Mouse (Mus musculus) lung, adult 18-20 months (tissue): ENCODE measurements around the gene Abl2.
"Not testable (repeated sequence)": the region's sequence is repeated elsewhere in the genome, so short reads cannot be mapped to it uniquely, and the experiment has no call there.

ENCODE experiments used
- DNase-seq, 2 experiments: peaks; one replicate each; pipeline ENCODE4 v3.0.0; 2022; ENCODE audit warnings: mixed read lengths in 2 of 2

Abl2 gene

DNA sequence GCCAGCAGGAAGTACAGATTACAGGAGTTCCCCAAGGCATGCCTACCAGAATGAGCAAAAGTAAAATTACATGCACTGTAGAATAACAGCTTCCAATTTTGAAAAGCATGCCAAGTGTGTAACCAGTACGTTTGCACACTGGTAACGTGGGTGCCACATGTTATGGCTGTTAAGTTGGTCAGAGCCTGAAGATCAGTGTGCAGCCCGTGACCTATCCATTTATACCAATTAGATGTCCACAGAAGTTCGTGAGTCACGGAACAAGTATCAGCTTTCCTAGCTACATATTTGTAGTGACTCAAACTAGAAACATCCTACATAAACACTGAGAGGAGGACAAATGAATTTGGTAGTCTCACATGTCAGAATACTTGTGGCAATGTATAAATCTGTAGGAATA lies 80.9 kb downstream of the Abl2 start:
- no peak for DNase-seq

- peak in 1 of 2 experiments; percentile 42 for DNase-seq
Measured at GRCm38 (mm10) chr1:156640577-156640976, 82.0 kb downstream of the Abl2 start.

- no peak for DNase-seq
Measured at GRCm38 (mm10) chr1:156641808-156642207, 83.2 kb downstream of the Abl2 start.

- no peak for DNase-seq
Measured at GRCm38 (mm10) chr1:156642813-156643212, 84.2 kb downstream of the Abl2 start.

GRCm38 (mm10) chr1:156644061-156644460 lies 85.5 kb downstream of the Abl2 start:
- DNase-seq, result no peak

- DNase-seq, result no peak
Measured at GRCm38 (mm10) chr1:156644780-156645523, 86.4 kb downstream of the Abl2 start.

GRCm38 (mm10) chr1:156645971-156646370 lies 87.4 kb downstream of the Abl2 start:
- DNase-seq, result no peak

DNA sequence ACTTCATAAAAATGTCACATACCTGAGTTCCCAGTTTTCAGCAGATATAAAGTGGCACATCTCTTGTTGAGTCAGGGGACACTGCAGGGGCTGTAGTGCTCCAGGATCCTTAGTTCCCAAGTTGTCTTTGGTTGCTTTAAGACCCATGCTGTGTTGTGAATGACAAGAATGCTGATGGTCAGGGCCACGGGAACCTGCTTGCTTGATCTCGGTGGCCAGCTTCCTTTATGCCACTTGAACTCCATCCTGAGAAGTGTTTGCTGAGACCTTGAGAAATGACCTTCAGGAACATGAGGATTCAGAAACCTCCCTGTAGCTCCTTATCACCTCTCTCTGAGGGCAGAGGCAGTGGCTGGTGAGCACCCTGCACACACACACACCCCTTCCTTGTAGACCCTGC lies 90.1 kb downstream of the Abl2 start:
- no peak for DNase-seq

GRCm38 (mm10) chr1:156650631-156651030 lies 92.0 kb downstream of the Abl2 start:
- DNase-seq, result no peak

DNA sequence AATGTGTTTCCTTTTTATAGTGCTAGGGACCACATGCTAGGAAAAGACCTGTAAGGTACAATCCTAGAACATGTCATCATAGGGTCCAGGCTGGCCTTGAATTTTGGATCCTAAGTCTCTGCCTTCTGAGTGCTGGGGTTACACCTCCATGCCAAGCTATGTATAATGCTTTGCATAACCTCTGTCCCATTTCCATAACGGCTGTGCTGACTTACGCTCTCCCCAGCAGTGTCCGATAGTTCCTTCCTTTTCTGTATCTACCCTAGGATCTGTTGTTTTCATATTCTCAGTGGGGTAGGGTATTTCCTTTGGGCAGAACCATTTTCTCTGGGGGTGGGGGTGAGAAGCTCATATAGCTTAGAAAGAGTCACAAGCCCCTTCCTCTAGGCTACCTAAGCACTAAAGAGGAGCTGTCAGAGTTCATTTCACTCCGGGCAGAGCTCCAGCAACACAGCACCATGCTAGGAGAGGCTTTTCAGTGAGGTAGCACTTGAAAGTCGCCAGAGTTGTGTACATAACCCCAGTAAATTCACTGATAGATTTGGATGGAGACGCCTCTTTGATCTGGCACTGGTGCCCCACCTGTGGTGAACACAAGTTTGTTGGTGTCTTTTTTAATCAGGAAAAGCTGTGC lies 93.7 kb downstream of the Abl2 start:
- peak in 1 of 2 experiments; percentile 48 for DNase-seq

GRCm38 (mm10) chr1:156654735-156655530 lies 96.3 kb downstream of the Abl2 start:
- DNase-seq, result peak; percentile 57 to 73

- DNase-seq, result no peak
Measured at GRCm38 (mm10) chr1:156657523-156657922, 98.9 kb downstream of the Abl2 start.

DNA sequence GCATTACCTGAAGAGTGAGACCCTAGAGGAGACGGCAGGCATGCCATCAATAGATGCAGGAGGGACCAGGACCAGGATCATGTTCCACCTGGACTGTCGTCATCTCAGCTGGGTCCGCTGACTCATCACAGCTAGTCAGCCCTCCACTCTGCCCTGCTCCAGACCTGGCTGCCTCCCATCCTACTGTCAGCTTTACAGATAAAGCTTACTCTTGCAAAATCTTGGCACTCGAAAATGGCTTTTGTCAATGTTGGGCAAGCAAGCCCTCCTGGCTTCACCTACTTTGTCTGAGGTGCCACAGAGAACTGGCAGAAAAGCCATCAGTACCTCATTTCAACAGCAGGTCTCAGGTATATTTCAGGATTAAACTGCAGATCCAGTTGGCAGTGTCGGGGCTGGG lies 100.1 kb downstream of the Abl2 start:
- peak in 1 of 2 experiments; percentile 58 for DNase-seq

DNA sequence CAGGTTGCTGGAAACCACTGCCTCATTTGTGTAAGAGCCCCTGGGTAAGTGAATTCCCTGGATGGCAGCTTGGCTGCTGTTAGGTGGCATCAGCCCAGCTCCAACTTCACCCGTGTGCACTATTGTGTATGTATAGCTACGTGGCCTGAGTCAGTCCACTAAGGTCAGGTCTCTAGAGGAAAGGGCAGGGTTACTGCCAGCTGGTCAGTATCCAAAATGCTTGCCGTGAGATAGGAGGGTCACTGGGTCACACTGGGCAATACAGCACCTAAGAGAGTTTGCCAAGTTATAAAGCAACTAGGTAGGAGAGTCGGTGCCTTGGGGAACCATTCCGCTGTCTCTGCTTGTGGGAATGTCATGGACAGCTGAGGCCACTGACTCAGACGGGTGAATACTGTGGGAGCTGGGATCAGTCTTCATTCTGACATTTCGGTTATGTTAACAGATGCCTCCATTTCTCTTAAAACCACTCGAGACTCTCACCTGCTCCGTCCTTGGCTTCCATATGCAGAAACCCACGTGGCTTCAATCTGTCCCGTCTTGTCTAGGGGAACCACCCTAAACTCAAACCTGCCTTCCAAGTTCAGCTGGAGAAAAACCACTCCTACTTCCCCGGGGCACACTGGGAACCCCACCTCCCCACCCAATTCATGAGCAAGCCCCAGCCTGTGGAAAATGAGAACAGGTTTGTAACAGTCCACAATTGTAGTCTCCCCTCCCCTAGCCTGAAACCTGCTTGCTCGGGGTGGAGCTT lies 101.5 kb downstream of the Abl2 start:
- DNase-seq, result peak; percentile 60 to 65

DNA sequence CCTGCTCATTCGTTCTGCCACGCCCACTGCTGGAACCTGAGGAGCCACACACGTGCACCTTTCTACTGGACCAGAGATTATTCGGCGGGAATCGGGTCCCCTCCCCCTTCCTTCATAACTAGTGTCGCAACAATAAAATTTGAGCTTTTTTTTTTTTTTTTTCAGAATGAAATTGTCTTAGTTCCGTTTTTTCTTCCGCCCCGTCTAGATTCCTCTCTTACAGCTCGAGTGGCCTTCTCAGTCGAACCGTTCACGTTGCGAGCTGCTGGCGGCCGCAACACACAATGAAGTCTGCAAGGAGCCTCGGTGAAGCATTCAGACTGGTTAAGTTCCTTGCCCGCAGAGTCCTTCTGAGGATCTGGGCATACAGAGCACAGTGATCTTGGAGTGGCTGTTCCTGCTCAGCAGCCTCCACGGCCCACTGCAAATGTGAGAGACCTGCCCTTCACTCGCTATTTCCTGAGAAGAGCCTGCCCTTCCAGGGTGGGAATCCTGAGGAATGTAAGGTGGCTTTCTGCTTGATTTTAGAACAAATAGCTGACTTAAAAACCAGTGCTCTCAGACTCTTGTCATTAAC lies 102.2 kb downstream of the Abl2 start:
- not testable (repeated sequence) for DNase-seq

GRCm38 (mm10) chr1:156665777-156666176 lies 107.2 kb downstream of the Abl2 start:
- no peak for DNase-seq

DNA sequence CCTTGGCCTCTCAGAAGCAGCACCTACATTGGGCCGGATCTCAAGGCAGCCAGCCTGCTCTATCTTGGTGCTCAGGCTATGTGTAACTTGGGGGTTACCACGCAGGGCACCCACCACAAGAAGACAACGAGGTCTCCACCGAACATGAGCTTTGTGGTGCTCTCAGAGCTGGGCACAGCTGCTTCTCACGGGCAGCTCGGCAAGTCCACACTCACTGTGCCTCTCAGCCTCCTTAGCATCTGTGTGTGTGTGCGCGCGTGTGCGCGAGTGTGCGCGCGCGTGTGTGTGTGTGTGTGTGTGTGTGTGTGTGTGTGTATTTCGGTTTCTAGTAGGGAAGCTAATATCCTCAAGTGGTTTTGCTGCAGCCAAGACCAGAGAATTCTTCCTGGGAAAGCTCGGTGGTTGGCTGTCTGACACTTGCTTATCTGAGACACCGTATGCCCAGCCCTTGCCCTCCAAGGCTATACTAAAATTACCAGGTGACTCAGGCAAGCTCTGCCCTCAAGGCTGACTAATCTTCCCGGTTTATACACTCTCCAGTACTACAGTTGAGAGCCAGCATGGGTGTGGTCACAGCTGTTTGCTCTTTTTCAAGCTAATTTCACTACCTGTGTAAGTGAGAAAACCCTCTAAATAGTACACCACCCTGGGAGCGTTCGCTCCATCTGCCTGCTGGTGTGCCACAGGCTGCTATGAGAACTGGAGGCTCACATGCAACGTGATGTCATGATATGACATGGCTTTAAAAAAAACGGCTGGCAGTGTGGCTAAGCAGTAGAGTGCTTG lies 108.7 kb downstream of the Abl2 start:
- peak; percentile 71 to 85 for DNase-seq

GRCm38 (mm10) chr1:156668602-156669001 lies 110.0 kb downstream of the Abl2 start:
- peak; percentile 58 to 83 for DNase-seq

- DNase-seq, result peak; percentile 77 to 86
Measured at GRCm38 (mm10) chr1:156669208-156669983, 110.8 kb downstream of the Abl2 start.

DNA sequence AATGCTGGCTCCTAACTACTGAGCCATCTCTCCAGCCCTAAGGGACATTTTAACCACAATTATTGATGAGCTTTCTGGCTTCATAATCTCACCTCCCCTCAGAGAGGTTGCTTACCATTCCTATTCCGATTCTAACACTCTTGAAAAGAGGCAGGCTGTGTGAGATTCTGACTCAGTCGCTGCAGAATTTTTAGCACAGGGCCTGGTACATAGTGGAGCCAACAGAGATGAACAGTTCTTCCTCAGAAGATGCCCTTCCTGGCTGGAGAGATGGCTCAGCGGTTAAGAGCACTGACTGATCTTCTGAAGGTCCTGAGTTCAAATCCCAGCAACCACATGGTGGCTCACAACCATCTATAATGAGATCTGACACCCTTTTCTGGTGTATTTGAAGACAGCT lies 113.3 kb downstream of the Abl2 start:
- DNase-seq, result no peak
